Mouse (Mus musculus): ENCODE data around the gene E430018J23Rik.
"Not testable (repeated sequence)": the region's sequence is repeated elsewhere in the genome, so short reads cannot be mapped to it uniquely, and the experiment has no call there.

E430018J23Rik gene

GRCm38 (mm10) chr7:127393157-127393943 is at the start of gene E430018J23Rik:
Gene E430018J23Rik (minus strand): TSS chr7:127393629.
- in situ Hi-C loops (cut with MseI, MboI): no loop called here

- in situ Hi-C loops (cut with MseI, MboI): no loop called here
Measured at GRCm38 (mm10) chr7:127437724-127438123, 44.3 kb upstream of the E430018J23Rik start.

GRCm38 (mm10) chr7:127435206-127435605 is 41.8 kb upstream of the E430018J23Rik start:
- in situ Hi-C loops (cut with MseI, MboI): no loop called here

- in situ Hi-C loops (cut with MseI, MboI): no loop called here
Measured at GRCm38 (mm10) chr7:127426354-127426753, 32.9 kb upstream of the E430018J23Rik start.

- in situ Hi-C loops (cut with MseI, MboI): no loop called here
Measured at GRCm38 (mm10) chr7:127425911-127426310, 32.5 kb upstream of the E430018J23Rik start.

GRCm38 (mm10) chr7:127425291-127425690 is 31.9 kb upstream of the E430018J23Rik start:
- in situ Hi-C loops (cut with MseI, MboI): no loop called here

- in situ Hi-C loops (cut with MseI, MboI): no loop called here
Measured at GRCm38 (mm10) chr7:127422247-127422646, 28.8 kb upstream of the E430018J23Rik start.

GRCm38 (mm10) chr7:127421388-127422191 is 28.2 kb upstream of the E430018J23Rik start, which contains the start of gene Zfp688:
Gene Zfp688 (minus strand): TSS chr7:127422068.
- in situ Hi-C loops (cut with MseI, MboI): no loop called here

- in situ Hi-C loops (cut with MseI, MboI): no loop called here
Measured at GRCm38 (mm10) chr7:127411418-127411817, 18.0 kb upstream of the E430018J23Rik start.

GRCm38 (mm10) chr7:127406002-127406987 is 12.9 kb upstream of the E430018J23Rik start, which contains the start of gene Zfp764:
Gene Zfp764 (minus strand): TSS chr7:127406822.
- in situ Hi-C loops (cut with MseI, MboI): not testable (repeated sequence)

- in situ Hi-C loops (cut with MseI, MboI): not testable (repeated sequence)
Measured at GRCm38 (mm10) chr7:127404101-127404500, 10.7 kb upstream of the E430018J23Rik start.

- in situ Hi-C loops (cut with MseI, MboI): no loop called here
Measured at GRCm38 (mm10) chr7:127402980-127403379, 9.6 kb upstream of the E430018J23Rik start.

GRCm38 (mm10) chr7:127400355-127400754 is 6.9 kb upstream of the E430018J23Rik start:
- in situ Hi-C loops (cut with MseI, MboI): no loop called here

- in situ Hi-C loops (cut with MseI, MboI): no loop called here
Measured at GRCm38 (mm10) chr7:127393944-127394333, 510 bp upstream of the E430018J23Rik start.

GRCm38 (mm10) chr7:127392251-127392824 is 1.1 kb downstream of the E430018J23Rik start:
- in situ Hi-C loops (cut with MseI, MboI): no loop called here

- in situ Hi-C loops (cut with MseI, MboI): no loop called here
Measured at GRCm38 (mm10) chr7:127391538-127391937, 1.9 kb downstream of the E430018J23Rik start.

- in situ Hi-C loops (cut with MseI, MboI): no loop called here
Measured at GRCm38 (mm10) chr7:127390306-127390705, 3.1 kb downstream of the E430018J23Rik start.

GRCm38 (mm10) chr7:127388201-127388600 is 5.2 kb downstream of the E430018J23Rik start:
- in situ Hi-C loops (cut with MseI, MboI): not testable (repeated sequence)

GRCm38 (mm10) chr7:127386641-127387392 is 6.6 kb downstream of the E430018J23Rik start, which contains the start of gene 9130019O22Rik:
Gene 9130019O22Rik (minus strand): TSS chr7:127387166.
- in situ Hi-C loops (cut with MseI, MboI): no loop called here

- in situ Hi-C loops (cut with MseI, MboI): not testable (repeated sequence)
Measured at GRCm38 (mm10) chr7:127385560-127385959, 7.9 kb downstream of the E430018J23Rik start.
